Comparison of ENCODE assay signal across 10 mouse cellular contexts in the genomic region with DNA sequence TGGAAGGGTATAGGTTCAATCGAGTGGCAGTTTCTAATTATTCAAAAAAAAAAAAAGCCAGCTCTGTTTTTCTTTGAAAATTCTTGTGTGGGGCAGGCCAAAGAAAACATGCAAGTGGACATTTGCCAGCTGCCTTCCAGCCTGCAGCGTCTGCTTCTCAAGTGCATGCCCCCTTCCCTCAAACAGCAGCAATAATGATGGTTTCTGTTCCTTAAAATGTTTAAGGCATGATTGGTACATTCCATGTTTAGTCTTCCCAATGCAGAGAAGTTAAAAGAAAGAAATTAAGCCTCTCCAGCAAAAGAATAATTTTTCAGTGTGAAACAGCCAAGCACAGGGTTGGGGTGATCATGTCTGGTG. TPM values are rescaled to one million over a fixed set of nuclear protein-coding genes. Genes with fewer than 3 reads are reported as not detected.
DNase-seq lines count a peak whose midpoint lies in the region; ATAC-seq and TF ChIP-seq lines count a peak whose summit lies in the region.
"Had no signal": no experiment of that assay in that cellular context is flagged by ENCODE, and none has a peak within 500 bp of the region (broad histone marks: within the 10 kb centered on the region; RNA-seq: fewer than 3 reads in every experiment).

No protein-coding gene starts in this region.

- H3K4me1 ChIP-seq in lung, adult 2 months (ENCODE audit: control insufficient read depth, insufficient read depth, low read length) = no peaks in the 10 kb centered on the region
- peaks cover 11% of the 10 kb centered on the region; the same call in 1 of the 2 replicates for H3K4me1 ChIP-seq in kidney, postnatal 0 days (replicated peaks; ENCODE audit: insufficient read depth, low read length)

- no peaks in the 10 kb centered on the region for H3K27me3 ChIP-seq in kidney, postnatal 0 days (ENCODE audit: insufficient read depth, low read length)

- ATAC-seq in kidney, postnatal 0 days (replicated peaks; ENCODE audit: low FRiP score, low read depth) = no peak

- no peak for TF ChIP-seq CTCF in lung, adult 2 months (IDR thresholded peaks at IDR 0.05; ENCODE audit: insufficient read depth, low read length)
- no peak for TF ChIP-seq CTCF in kidney, postnatal 0 days (IDR thresholded peaks at IDR 0.05; ENCODE audit: low read depth)

- WGBS in lung, adult 2 months = 18% methylated on average over 2 of the region's 2 CpGs
- WGBS in kidney, postnatal 0 days = 3% methylated on average over 2 of the region's 2 CpGs

- H3K4me2 ChIP-seq in kidney, postnatal 0 days (ENCODE audit: low read length) = peak overlapping the region; percentile 43

- no peak overlapping the region for H3K4me3 ChIP-seq in lung, adult 2 months (replicated peaks; ENCODE audit: extremely low read depth, low read depth, low read length)
- H3K4me3 ChIP-seq in kidney, postnatal 0 days (replicated peaks; ENCODE audit: low read depth, low read length) = no peak overlapping the region

- DNase-seq in adrenal gland, postnatal 25 days = peak; percentile 29
- no peak for DNase-seq in adrenal gland, adult (ENCODE audit: inconsistent age in 2 of 2, low spot score in 1 of 2)
- DNase-seq in lung, postnatal 14 days = peak; percentile 18
- DNase-seq in lung, adult 2 months = no peak
- DNase-seq in kidney, postnatal 0 days (ENCODE audit: low spot score) = no peak
- DNase-seq in retina, postnatal 1 day = no peak
- no peak for DNase-seq in thymus, postnatal 25 days
- DNase-seq in right cerebral cortex, postnatal 4 days = no peak
- DNase-seq: B cell, adult 2 months had no signal

- no peak for TF ChIP-seq POLR2A in lung, adult 2 months (IDR thresholded peaks at IDR 0.05; ENCODE audit: borderline replicate concordance, extremely low read depth, low read depth, low read length)

- no peaks in the 10 kb centered on the region for H3K36me3 ChIP-seq in kidney, postnatal 0 days (ENCODE audit: insufficient read depth, low read length)

- no peaks in the 10 kb centered on the region for H3K9me3 ChIP-seq in kidney, postnatal 0 days (replicated peaks; ENCODE audit: low read length)

- H3K9ac ChIP-seq in kidney, postnatal 0 days (ENCODE audit: low read depth, low read length) = no peak overlapping the region

- peak overlapping the region; percentile 75 for H3K27ac ChIP-seq in kidney, postnatal 0 days

RNA-seq across cellular contexts. Expression of a gene that starts 26.9 kb away (rescaled TPM):
- total RNA-seq in adrenal gland, postnatal 25 days (2021) = 4.2 and 5.9 TPM in 2 replicates
- polyA plus RNA-seq in lung, adult 2 months (2012; rRNA removed) = 3.6 and 4.7 TPM in 2 replicates
- polyA plus RNA-seq in kidney, postnatal 0 days (2015; fragmentation: Nextera tagmentation; extraction: Ambion mirVana) = 13.6 and 15.6 TPM in 2 replicates
- total RNA-seq: liver, adult 2 months had no signal
- polyA plus RNA-seq: liver, adult 2 months had no signal

Comparison
In these comparisons a context has a peak if more than half of its experiments do, and no peak if none do; other contexts are left out.
1. DNase-seq: peak in adrenal gland, postnatal 25 days (single experiment) and lung, postnatal 14 days (single experiment); none in adrenal gland, adult (0 of 2), lung, adult 2 months (single experiment), kidney, postnatal 0 days (single experiment), retina, postnatal 1 day (single experiment), thymus, postnatal 25 days (single experiment) and right cerebral cortex, postnatal 4 days (single experiment).